In the genomic region with DNA sequence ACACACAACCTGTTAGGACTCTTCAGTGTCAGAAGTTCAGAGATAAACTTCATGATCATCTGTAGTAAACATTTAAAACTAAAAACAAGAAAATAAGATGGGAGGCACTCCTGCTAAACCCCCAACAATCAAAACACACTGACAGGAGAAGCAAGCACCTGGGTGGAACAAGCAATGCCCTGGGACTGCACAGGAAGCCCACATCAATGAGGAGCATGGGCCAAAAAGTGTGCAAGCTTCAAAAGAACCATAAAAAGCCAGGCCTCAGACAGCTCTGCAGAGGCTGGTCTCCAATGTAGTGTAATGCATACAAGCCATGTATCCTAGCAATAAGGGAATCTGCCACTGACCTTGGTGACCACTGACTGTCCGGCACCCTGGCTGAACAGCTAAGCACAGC, we compare ENCODE assay signal across 24 mouse cellular contexts. TPM values are rescaled to one million over a fixed set of nuclear protein-coding genes. Genes with fewer than 3 reads are reported as not detected.
DNase-seq lines count a peak whose midpoint lies in the region; TF ChIP-seq lines count a peak whose summit lies in the region.
"Had no signal": no experiment of that assay in that cellular context is flagged by ENCODE, and none has a peak within 500 bp of the region (broad histone marks: within the 10 kb centered on the region; RNA-seq: fewer than 3 reads in every experiment).

No protein-coding gene starts in this region.

- TF ChIP-seq CTCF in gastrocnemius, adult 2 months (IDR thresholded peaks at IDR 0.05) = no peak

- peak; percentile 35 for DNase-seq in naive thymus-derived CD4-positive, alpha-beta T cell, adult 2 months (ENCODE audit: low read depth)
- peak; percentile 57 for DNase-seq in thymus, postnatal 14 days
- peak; percentile 49 for DNase-seq in thymus, postnatal 4 days
- DNase-seq in gastrocnemius, adult 2 months = no peak
- no peak for DNase-seq in testis, postnatal 10 days (ENCODE audit: low spot score)
- no peak for DNase-seq in left cerebral cortex, postnatal 4 days
- DNase-seq: adrenal gland, postnatal 10 days; adrenal gland, postnatal 36 days; cerebellum, adult 18-20 months; cerebellum, adult 9-10 months; cerebellum, postnatal 25 days; gastrocnemius, postnatal 10 days; gastrocnemius, postnatal 36 days; heart, adult 2 months; heart, postnatal 14 days; heart, postnatal 4 days had no signal

- H3K27ac ChIP-seq in gastrocnemius, adult 2 months = no peak overlapping the region
- H3K27ac ChIP-seq: embryonic facial prominence, embryonic 12.5 days; embryonic facial prominence, embryonic 15.5 days; forebrain, embryonic 12.5 days; forebrain, embryonic 15.5 days; heart, adult 2 months; heart, embryonic 10.5 days; heart, embryonic 13.5 days; hindbrain, embryonic 14.5 days; hindbrain, postnatal 0 days had no signal

- intact Hi-C loops in gastrocnemius, adult 2 months (cut with DNase I) = no loop called here
- intact Hi-C loops in left cerebral cortex, postnatal 4 days (cut with DNase I) = no loop called here

- H3K4me3 ChIP-seq in gastrocnemius, adult 2 months = no peak overlapping the region
- H3K4me3 ChIP-seq: embryonic facial prominence, embryonic 12.5 days; embryonic facial prominence, embryonic 15.5 days; forebrain, embryonic 12.5 days; forebrain, embryonic 15.5 days; heart, adult 2 months; heart, embryonic 10.5 days; heart, embryonic 13.5 days had no signal

RNA-seq across cellular contexts. Expression of a gene that starts 12.7 kb away (rescaled TPM):
- 1 to 10 TPM; 1.8 TPM for total RNA-seq in gastrocnemius, adult 2 months (2021)
- total RNA-seq in left cerebral cortex, postnatal 4 days (2021) = 10 to 100 TPM; 13.7 to 20.0 TPM

RNA-seq across cellular contexts. Expression of a gene that starts 41.5 kb away (rescaled TPM):
- total RNA-seq in gastrocnemius, adult 2 months (2021) = under 1 TPM; 0.08 TPM
- 1 to 10 TPM; 2.3 TPM for total RNA-seq in left cerebral cortex, postnatal 4 days (2021)

RNA-seq across cellular contexts. Expression of a gene that starts 52.8 kb away (rescaled TPM):
- total RNA-seq in gastrocnemius, adult 2 months (2021) = 10 to 100 TPM; 18.9 to 19.2 TPM
- total RNA-seq in left cerebral cortex, postnatal 4 days (2021) = 10 to 100 TPM; 54.6 to 59.8 TPM

Comparison
In these comparisons a context has a peak if more than half of its experiments do, and no peak if none do; other contexts are left out.
1. DNase-seq: peak in naive thymus-derived CD4-positive, alpha-beta T cell, adult 2 months (single experiment), thymus, postnatal 14 days (single experiment) and thymus, postnatal 4 days (single experiment); none in gastrocnemius, adult 2 months (single experiment), testis, postnatal 10 days (single experiment) and left cerebral cortex, postnatal 4 days (single experiment).
2. RNA of a gene that starts 12.7 kb away (total RNA-seq): 13.7 to 20.0 TPM in left cerebral cortex, postnatal 4 days; 1.8 TPM in gastrocnemius, adult 2 months; every median in the first group is over 4 times any median in the second.